Mouse (Mus musculus) cerebellum, adult 11 months (tissue): ENCODE results near the gene Elmo3.

ENCODE experiments used
- DNase-seq: peaks from one replicate; pipeline ENCODE4 v3.0.0; 2022

The Elmo3 gene

DNA sequence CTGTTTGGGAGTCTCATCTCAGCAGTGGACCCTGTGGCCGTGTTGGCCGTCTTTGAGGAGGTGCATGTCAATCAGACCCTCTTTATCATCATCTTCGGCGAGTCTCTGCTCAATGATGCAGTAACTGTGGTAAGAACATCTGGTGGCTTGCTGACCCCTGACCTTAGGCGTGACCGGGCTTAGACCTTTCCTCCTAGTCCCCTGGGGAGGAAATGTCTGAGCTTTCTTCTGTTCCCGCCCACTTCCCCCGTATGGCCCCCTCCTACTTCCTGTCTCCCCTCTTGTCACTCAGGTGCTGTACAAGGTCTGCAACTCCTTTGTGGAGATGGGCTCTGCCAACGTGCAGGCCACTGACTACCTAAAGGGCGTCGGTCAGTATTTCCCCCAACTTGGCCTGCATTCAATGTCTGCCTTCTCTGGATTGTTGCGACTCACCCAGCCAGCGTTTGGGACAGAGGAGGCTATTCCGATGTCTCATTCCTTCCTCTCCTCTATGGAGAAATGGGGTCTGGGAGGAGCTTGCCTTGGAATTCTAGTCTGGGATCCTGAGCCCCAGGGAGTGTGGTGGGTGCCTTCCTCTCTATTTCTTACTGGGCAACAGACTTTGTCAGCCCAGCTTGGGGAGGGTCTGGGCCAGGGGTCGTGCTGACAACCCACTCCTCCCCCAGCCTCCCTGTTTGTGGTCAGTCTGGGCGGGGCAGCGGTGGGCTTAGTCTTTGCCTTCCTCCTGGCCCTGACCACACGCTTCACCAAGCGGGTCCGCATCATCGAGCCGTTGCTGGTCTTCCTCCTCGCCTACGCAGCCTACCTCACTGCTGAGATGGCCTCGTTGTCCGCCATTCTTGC lies 50.0 kb downstream of the Elmo3 start:
- no peak for DNase-seq

DNA sequence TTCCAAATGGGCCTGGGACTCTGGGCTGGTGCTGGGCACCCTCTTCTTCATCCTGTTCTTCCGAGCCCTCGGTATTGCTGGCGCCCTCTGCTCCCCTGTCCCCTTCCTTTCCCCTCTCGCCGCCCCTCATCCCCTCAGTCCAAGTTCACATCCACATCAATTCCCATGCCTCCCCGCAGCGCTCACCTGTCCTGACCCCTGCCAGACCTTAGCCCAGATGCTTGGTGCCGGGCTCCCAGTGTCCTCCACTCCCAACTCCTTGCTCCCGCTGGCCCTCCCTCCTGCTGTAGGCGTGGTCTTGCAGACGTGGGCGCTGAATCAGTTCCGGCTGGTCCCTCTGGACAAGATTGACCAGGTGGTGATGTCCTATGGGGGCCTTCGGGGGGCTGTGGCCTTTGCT lies 51.3 kb downstream of the Elmo3 start:
- DNase-seq = no peak

DNA sequence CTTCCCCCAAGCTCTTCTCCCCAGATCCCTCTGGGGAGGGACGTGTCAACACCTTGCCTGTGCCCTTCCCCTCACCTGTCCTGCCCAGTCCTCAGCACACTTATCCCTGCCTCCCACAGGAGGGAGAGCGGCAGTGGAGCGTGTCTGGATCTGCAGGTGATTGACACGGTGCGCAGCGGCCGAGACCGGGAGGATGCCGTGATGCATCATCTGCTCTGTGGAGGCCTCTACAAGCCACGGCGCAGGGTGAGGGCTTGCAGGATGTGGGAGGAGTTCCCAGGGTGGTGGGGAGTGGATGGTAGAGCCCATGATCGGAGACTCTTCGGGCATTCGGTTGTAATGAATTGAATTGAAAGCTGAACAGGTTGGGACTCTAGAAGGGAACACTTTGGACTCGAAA lies 53.8 kb downstream of the Elmo3 start:
- no peak for DNase-seq

DNA sequence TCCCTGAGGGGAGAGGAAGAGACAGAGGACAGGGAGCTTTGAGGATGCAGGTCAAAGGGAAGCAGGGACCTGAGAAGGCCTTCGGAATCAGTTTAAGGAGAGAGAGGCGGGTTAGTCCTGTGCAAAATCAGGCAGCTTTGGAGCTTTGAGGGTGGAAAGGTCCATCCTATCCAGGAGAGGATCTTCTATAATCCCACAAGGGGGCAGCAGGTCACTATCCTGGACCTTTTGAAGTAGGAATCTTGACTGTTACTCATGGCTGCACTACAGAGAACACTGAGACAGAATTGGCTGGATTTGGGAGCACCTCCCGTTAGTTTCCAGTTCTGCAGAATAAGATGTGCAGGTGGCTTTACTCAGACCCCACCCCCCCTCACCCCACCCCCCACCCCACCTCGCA lies 54.2 kb downstream of the Elmo3 start:
- DNase-seq = no peak
